Mouse (Mus musculus) brain, embryonic 14.5 days (tissue): Measurements from ENCODE around the gene Hpca. TPM values are rescaled to one million over a fixed set of nuclear protein-coding genes. Genes with fewer than 3 reads are reported as not detected.
A peak's percentile ranks its signal among the peaks of the same experiment; 100 is the strongest.

Experiments used
- DNase-seq: peaks from one replicate; pipeline ENCODE4 v3.0.0-alpha.2; 2011; ENCODE audit warnings: low read depth
- CTCF ChIP-seq: fragments of 200-500 bp; IDR thresholded peaks from 2 replicates; pipeline ENCODE4 v1.5.1; 2012; ENCODE audit warnings: inconsistent platforms, mild to moderate bottlenecking, moderate library complexity, borderline replicate concordance; ENCODE audit not compliant: insufficient read depth, insufficient read length; ENCODE audit errors: extremely low read depth
- POLR2A ChIP-seq: fragments of 200-500 bp; IDR thresholded peaks from 2 replicates; pipeline ENCODE4 v1.6.1; 2012; ENCODE audit warnings: mild to moderate bottlenecking, inconsistent platforms, borderline replicate concordance; ENCODE audit not compliant: poor library complexity, insufficient read depth, insufficient read length, severe bottlenecking; ENCODE audit errors: extremely low read depth
- polyA plus RNA-seq: library from polyadenylated mRNA; depleted of rRNA; stranded (reverse); fragments of >200 nt; gene quantifications from 2 replicates; pipeline ENCODE4 v1.2.3, GENCODE M21; 2012; rRNA removed

Hpca gene
- polyA plus RNA-seq, 1 experiment, result 57.2 TPM

DNA sequence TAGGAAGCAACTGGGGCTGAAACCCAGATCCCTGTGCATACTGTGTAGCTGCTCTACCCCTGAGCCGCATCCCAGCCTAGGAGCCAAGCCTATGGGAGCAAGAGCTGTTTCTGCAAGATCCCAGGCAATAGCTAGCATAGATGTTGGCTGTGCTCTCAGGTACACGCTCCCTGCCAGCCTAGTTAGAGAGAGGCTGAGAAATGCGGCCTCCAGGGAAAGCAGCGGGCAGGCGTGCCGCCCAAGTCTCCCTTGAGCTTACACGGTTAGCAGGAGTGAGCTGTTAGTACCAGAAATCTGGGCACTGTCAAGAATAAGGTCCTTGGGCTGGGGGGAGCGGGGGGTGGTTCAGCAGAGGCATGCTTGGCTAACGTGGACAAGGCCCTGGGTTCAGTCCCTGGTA lies 36.9 kb downstream of the Hpca start:
- no peak for TF ChIP-seq POLR2A
- no peak for TF ChIP-seq CTCF
- no peak for DNase-seq

DNA sequence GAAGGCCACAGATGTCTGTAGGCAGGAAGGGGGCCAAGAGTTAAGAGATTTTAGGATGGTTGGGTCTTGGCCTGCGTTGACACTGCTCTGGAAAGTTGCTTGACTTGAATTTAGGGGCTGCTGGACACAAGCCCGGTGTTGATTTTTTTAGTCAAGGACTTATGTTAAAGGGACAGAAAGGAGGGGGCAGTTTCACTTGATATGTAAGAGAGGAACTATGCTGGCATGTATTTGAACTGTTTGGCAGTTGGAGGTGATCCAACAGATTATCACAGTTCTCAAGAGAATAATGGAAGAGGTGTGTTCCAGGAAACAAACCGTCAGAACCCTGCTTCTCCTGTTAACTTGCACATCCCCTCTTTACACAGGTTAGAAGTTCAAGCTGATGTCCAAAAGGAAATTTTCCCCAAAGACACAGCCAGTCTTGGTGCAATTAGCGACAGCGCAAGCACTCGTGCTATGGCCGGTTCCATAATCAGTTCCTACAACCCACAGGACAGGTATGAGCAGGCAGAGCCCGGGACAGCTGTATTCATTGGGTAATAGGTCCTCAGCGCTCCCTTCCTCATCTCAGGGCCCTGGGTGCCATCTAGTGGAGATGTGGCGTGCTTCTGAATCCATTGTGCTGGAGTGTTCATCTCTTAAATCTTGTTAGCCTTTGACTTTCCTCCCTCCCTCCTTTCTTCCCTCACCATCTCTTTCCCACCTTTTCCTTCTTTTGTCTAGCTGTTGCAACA lies 39.3 kb downstream of the Hpca start:
- DNase-seq, result peak; percentile 86
- TF ChIP-seq CTCF (peak; percentile 85), POLR2A (no peak)

- DNase-seq, result no peak
- TF ChIP-seq POLR2A (no peak), CTCF (no peak)
These were observed 39.9 kb downstream of the Hpca start for GRCm38 (mm10) chr4:129081939-129082338.

DNA sequence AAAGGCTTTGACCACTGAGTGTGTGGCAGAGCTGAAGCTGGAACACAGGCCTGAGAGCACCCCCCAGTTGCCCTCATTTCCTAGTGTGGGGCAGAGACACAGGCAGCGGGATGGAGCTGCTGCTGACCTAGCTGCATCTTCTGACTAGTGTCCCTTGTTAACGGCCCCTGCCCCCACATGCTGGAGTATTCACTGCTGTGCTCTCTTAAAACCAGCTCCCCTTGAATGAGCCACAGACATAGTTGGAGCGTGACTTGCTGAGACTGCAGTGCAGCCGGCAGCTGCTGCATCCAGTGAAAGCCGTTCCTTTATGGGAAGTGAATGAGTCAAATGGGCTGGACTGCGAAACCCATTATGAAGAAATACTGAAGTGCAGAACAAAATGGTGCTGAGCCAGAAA lies 40.3 kb downstream of the Hpca start:
- TF ChIP-seq POLR2A (no peak), CTCF (no peak)
- peak; percentile 52 for DNase-seq

DNA sequence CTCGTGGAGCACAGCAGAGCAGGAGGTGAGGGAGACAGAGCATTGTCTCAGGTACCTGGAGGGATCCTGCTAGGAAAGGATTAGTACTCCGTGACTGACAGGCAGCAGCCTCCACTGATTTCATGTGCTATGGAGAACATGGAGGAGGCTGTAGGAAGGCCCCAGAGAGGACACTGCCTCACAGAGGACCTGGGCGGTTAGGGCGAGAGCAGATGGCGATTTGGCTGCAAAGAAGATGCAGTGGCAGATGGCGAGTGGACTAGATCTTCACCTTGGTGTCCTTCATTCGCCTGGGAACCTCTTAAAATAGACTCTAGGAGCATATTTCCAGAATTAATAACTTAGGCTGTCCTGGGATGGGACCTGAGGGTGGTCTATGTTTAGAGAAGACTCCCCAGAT lies 40.8 kb downstream of the Hpca start:
- DNase-seq, result no peak
- TF ChIP-seq CTCF (no peak), POLR2A (no peak)

DNA sequence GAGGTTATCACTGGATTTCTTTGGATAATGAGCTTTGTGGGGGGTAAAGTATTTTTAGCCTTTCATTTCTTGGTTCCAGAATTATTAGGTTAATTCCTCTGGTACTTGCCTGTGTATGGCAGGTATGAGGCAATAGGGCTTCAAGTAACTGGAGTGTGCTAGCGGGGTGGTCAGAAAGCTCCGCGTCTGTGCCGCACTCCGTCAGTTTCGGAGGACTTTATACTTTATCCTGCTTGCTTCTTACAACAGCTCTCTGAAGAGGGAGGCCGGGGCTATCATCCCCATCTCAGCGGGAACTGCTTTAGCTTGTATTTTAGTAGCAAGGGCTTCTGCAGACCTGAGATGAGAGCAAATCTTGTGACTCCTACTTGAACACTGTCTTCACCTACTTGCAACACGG lies 42.7 kb downstream of the Hpca start:
- no peak for DNase-seq
- TF ChIP-seq POLR2A, result no peak
- no peak for TF ChIP-seq CTCF

DNA sequence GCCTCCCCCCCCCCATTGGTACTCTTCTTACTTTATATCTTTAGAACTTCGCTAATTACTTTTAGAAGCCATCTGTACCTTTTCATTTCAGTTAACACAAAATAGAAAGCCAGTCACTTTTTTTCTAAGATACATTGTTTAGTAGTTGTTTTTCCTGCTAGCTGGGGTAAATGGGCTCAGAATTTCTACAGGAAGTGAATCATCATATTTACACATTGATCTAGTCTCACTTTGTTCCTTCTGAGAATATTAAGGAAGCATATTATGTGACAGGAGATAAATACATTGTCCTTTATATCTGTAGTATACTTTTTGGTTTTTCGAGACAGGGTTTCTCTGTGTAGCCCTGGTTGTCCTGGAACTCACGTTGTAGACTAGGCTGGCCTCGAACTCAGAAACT lies 53.0 kb downstream of the Hpca start:
- TF ChIP-seq CTCF (no peak), POLR2A (no peak)
- no peak for DNase-seq

- TF ChIP-seq POLR2A, result no peak
- no peak for TF ChIP-seq CTCF
- DNase-seq, result no peak
These were observed 54.0 kb downstream of the Hpca start for GRCm38 (mm10) chr4:129067638-129068415.

GRCm38 (mm10) chr4:129065688-129066236 lies 56.1 kb downstream of the Hpca start:
- DNase-seq, result no peak
- TF ChIP-seq CTCF, result no peak
- no peak for TF ChIP-seq POLR2A

DNA sequence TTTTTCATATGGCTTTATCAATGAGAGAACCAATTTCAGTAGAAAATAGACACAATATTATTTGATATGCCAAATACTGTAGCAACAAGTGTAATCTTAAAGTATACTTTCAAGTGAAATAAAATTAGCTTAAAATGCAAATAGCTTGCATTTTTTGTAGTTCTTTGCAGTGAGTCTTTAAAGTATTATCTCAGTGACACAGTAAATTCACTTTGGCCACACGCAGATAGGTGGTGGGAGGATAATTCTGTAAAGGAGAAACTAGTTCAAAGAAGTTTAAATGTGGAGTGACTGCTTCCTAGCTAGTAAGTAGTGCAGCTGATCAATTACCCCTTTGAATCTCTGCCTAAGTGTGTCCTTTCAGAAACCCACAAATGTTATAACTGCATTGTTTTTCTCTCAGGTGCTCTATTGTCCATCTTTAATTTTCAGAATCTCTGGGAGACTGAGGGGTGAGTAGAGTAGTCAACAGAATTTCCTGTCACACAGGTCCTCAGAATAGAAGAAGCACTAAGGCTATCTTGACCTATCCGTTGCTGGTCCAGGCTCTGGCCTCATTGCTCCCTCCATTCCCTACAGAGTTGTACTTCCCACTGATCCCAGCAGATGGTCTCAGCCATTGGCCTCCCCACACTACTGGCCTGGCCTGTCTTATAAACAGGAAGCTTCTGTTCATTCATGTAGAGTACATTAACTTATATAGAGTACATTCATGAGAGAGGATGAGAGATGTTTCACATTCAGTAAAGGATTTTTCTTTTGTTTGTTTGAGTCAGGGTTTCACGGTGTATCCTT lies 59.4 kb downstream of the Hpca start:
- TF ChIP-seq CTCF (no peak), POLR2A (no peak)
- no peak for DNase-seq

Other genes starting within 250 kb of the Hpca start
- gene Trim62, start 238.5 kb downstream of the Hpca start, polyA plus RNA-seq, result 15.4 and 33.5 TPM in 2 replicates
- gene Azin2, start 159.6 kb downstream of the Hpca start, polyA plus RNA-seq, result 14.3 and 15.8 TPM in 2 replicates
- 54.3 and 68.4 TPM in 2 replicates for gene Ak2, start 130.1 kb downstream of the Hpca start, polyA plus RNA-seq
- 73.0 and 84.4 TPM in 2 replicates for gene Rnf19b, start 63.8 kb downstream of the Hpca start, polyA plus RNA-seq
- gene Tmem54, start 16.5 kb downstream of the Hpca start, polyA plus RNA-seq, result 0.42 and 0.81 TPM in 2 replicates
- 4.4 and 7.4 TPM in 2 replicates for gene Fndc5, start 15.0 kb upstream of the Hpca start, polyA plus RNA-seq
- gene S100pbp, start 67.7 kb upstream of the Hpca start, polyA plus RNA-seq, result 38.3 and 42.0 TPM in 2 replicates
- gene Yars, start 67.7 kb upstream of the Hpca start, polyA plus RNA-seq, result 54.5 and 68.4 TPM in 2 replicates
- gene C77080, start 139.4 kb upstream of the Hpca start, polyA plus RNA-seq, result 12.2 and 15.9 TPM in 2 replicates
- 0.44 and 1.1 TPM in 2 replicates for gene Sync, start 165.6 kb upstream of the Hpca start, polyA plus RNA-seq
- gene Rbbp4, start 213.3 kb upstream of the Hpca start, polyA plus RNA-seq, result 115 and 121 TPM in 2 replicates
- 17.9 and 23.8 TPM in 2 replicates for gene Zbtb8os, start 213.7 kb upstream of the Hpca start, polyA plus RNA-seq